13 mouse cellular contexts compared by ENCODE assay signal in genomic region chr2:135305736-135306471, GRCm38 (mm10).
DNase-seq lines count a peak whose midpoint lies in the region; ATAC-seq and TF ChIP-seq lines count a peak whose summit lies in the region.
"Had no signal": no experiment of that assay in that cellular context is flagged by ENCODE, and none has a peak within 500 bp of the region (broad histone marks: within the 10 kb centered on the region; RNA-seq: fewer than 3 reads in every experiment).

No protein-coding gene starts in this region.

- no peak for DNase-seq in hindbrain, embryonic 11.5 days (ENCODE audit: low spot score)
- no peak for DNase-seq in hindbrain, embryonic 10.5 days (ENCODE audit: low spot score)
- peak; percentile 77 for DNase-seq in cerebellum, adult 9-11 months
- DNase-seq in midbrain, postnatal 0 days (ENCODE audit: low spot score) = peak; percentile 85
- no peak for DNase-seq in lung, postnatal 4 days
- DNase-seq in lung, adult 18-20 months = no peak
- no peak for DNase-seq in liver, postnatal 0 days
- DNase-seq: lung, embryonic 14.5 days; thymus, postnatal 14 days had no signal

- 66% methylated on average over 7 of the region's 7 CpGs for WGBS in hindbrain, embryonic 11.5 days
- 72% methylated on average over 7 of the region's 7 CpGs for WGBS in hindbrain, embryonic 10.5 days
- WGBS in hindbrain, embryonic 12.5 days = 66% methylated on average over 7 of the region's 7 CpGs
- WGBS in midbrain, postnatal 0 days = 32% methylated on average over 7 of the region's 7 CpGs
- WGBS in liver, postnatal 0 days (ENCODE audit: insufficient replicate concordance) = 69% methylated on average over 7 of the region's 7 CpGs

- no peak overlapping the region for H3K27ac ChIP-seq in hindbrain, embryonic 11.5 days (ENCODE audit: low read depth, low read length)
- no peak overlapping the region for H3K27ac ChIP-seq in hindbrain, embryonic 10.5 days
- H3K27ac ChIP-seq in hindbrain, embryonic 12.5 days = no peak overlapping the region
- no peak overlapping the region for H3K27ac ChIP-seq in midbrain, postnatal 0 days (ENCODE audit: low read depth, low read length)
- no peak overlapping the region for H3K27ac ChIP-seq in liver, postnatal 0 days (ENCODE audit: low read depth)
- H3K27ac ChIP-seq: kidney, postnatal 0 days had no signal

- H3K9ac ChIP-seq in hindbrain, embryonic 11.5 days (ENCODE audit: low read depth, low read length) = no peak overlapping the region
- H3K9ac ChIP-seq in hindbrain, embryonic 12.5 days = no peak overlapping the region
- H3K9ac ChIP-seq in midbrain, postnatal 0 days (replicated peaks; ENCODE audit: low read length, poor library complexity, severe bottlenecking) = no peak overlapping the region
- H3K9ac ChIP-seq in liver, postnatal 0 days (replicated peaks) = no peak overlapping the region
- H3K9ac ChIP-seq: lung, embryonic 14.5 days had no signal

- no peaks in the 10 kb centered on the region for H3K36me3 ChIP-seq in hindbrain, embryonic 11.5 days (ENCODE audit: control insufficient read depth, insufficient read depth, low read length)
- H3K36me3 ChIP-seq in hindbrain, embryonic 10.5 days = no peaks in the 10 kb centered on the region
- H3K36me3 ChIP-seq in hindbrain, embryonic 12.5 days = no peaks in the 10 kb centered on the region
- H3K36me3 ChIP-seq in midbrain, postnatal 0 days (ENCODE audit: insufficient read depth, low read length) = no peaks in the 10 kb centered on the region
- H3K36me3 ChIP-seq in liver, postnatal 0 days (replicated peaks; ENCODE audit: insufficient read depth, low read length) = no peaks in the 10 kb centered on the region

- H3K4me3 ChIP-seq in hindbrain, embryonic 11.5 days (ENCODE audit: low read depth, low read length) = no peak overlapping the region
- H3K4me3 ChIP-seq in hindbrain, embryonic 10.5 days = no peak overlapping the region
- no peak overlapping the region for H3K4me3 ChIP-seq in hindbrain, embryonic 12.5 days
- H3K4me3 ChIP-seq in midbrain, postnatal 0 days (ENCODE audit: low read depth, low read length) = no peak overlapping the region
- no peak overlapping the region for H3K4me3 ChIP-seq in liver, postnatal 0 days (ENCODE audit: low read depth, low read length)
- H3K4me3 ChIP-seq: megakaryocyte, embryonic 14.5 days had no signal

- no peaks in the 10 kb centered on the region for H3K27me3 ChIP-seq in hindbrain, embryonic 11.5 days (ENCODE audit: control insufficient read depth, insufficient read depth, low read length)
- H3K27me3 ChIP-seq in hindbrain, embryonic 10.5 days (ENCODE audit: insufficient read depth, poor library complexity, severe bottlenecking) = no peaks in the 10 kb centered on the region
- no peaks in the 10 kb centered on the region for H3K27me3 ChIP-seq in hindbrain, embryonic 12.5 days
- no peaks in the 10 kb centered on the region for H3K27me3 ChIP-seq in midbrain, postnatal 0 days (ENCODE audit: insufficient read depth, low read length)
- no peaks in the 10 kb centered on the region for H3K27me3 ChIP-seq in liver, postnatal 0 days (ENCODE audit: insufficient read depth, low read length)
- H3K27me3 ChIP-seq: megakaryocyte, embryonic 14.5 days had no signal

- no peaks in the 10 kb centered on the region for H3K4me1 ChIP-seq in hindbrain, embryonic 11.5 days (replicated peaks; ENCODE audit: control insufficient read depth, insufficient read depth, low read length)
- H3K4me1 ChIP-seq in hindbrain, embryonic 10.5 days (replicated peaks) = no peaks in the 10 kb centered on the region
- H3K4me1 ChIP-seq in hindbrain, embryonic 12.5 days = peaks cover 6% of the 10 kb centered on the region; the same call in 1 of the 2 replicates
- H3K4me1 ChIP-seq in midbrain, postnatal 0 days (ENCODE audit: insufficient read depth, low read length) = no peaks in the 10 kb centered on the region
- H3K4me1 ChIP-seq in liver, postnatal 0 days (ENCODE audit: insufficient read depth) = peaks cover 3% of the 10 kb centered on the region; the same call in 1 of the 2 replicates
- H3K4me1 ChIP-seq: megakaryocyte, embryonic 14.5 days had no signal

- H3K4me2 ChIP-seq in hindbrain, embryonic 11.5 days (replicated peaks; ENCODE audit: low read depth, low read length) = no peak overlapping the region
- H3K4me2 ChIP-seq in hindbrain, embryonic 12.5 days (replicated peaks) = no peak overlapping the region
- H3K4me2 ChIP-seq in midbrain, postnatal 0 days (ENCODE audit: low read depth, low read length, poor library complexity, severe bottlenecking) = no peak overlapping the region
- H3K4me2 ChIP-seq in liver, postnatal 0 days (ENCODE audit: low read depth, low read length) = no peak overlapping the region
- H3K4me2 ChIP-seq: heart, embryonic 11.5 days; lung, embryonic 14.5 days had no signal

- TF ChIP-seq EP300 in liver, postnatal 0 days (IDR thresholded peaks at IDR 0.05; ENCODE audit: low read depth) = no peak

- TF ChIP-seq CTCF in midbrain, postnatal 0 days (IDR thresholded peaks at IDR 0.05) = no peak
- TF ChIP-seq CTCF in liver, postnatal 0 days (IDR thresholded peaks at IDR 0.05; ENCODE audit: low read depth) = no peak

- ATAC-seq in hindbrain, embryonic 11.5 days (ENCODE audit: low FRiP score) = peak; percentile 31; the same call in 1 of the 2 replicates
- ATAC-seq in hindbrain, embryonic 12.5 days (ENCODE audit: low FRiP score) = peak; percentile 50
- no peak; the same call in 1 of the 2 replicates for ATAC-seq in midbrain, postnatal 0 days (ENCODE audit: low FRiP score)
- no peak for ATAC-seq in liver, postnatal 0 days

- no peaks in the 10 kb centered on the region for H3K9me3 ChIP-seq in hindbrain, embryonic 11.5 days (ENCODE audit: control insufficient read depth, low read length)
- no peaks in the 10 kb centered on the region for H3K9me3 ChIP-seq in hindbrain, embryonic 10.5 days
- H3K9me3 ChIP-seq in hindbrain, embryonic 12.5 days (replicated peaks) = no peaks in the 10 kb centered on the region
- no peaks in the 10 kb centered on the region for H3K9me3 ChIP-seq in midbrain, postnatal 0 days (ENCODE audit: low read length)
- H3K9me3 ChIP-seq in liver, postnatal 0 days (ENCODE audit: low read length) = no peaks in the 10 kb centered on the region
- H3K9me3 ChIP-seq: megakaryocyte, embryonic 14.5 days had no signal

Comparison
In these comparisons a context has a peak if more than half of its experiments do, and no peak if none do; other contexts are left out.
1. ATAC-seq: peak in hindbrain, embryonic 11.5 days (single experiment) and hindbrain, embryonic 12.5 days (single experiment); none in midbrain, postnatal 0 days (single experiment) and liver, postnatal 0 days (single experiment).
2. DNase-seq: peak in cerebellum, adult 9-11 months (single experiment) and midbrain, postnatal 0 days (single experiment); none in hindbrain, embryonic 11.5 days (single experiment), hindbrain, embryonic 10.5 days (single experiment), lung, postnatal 4 days (0 of 2), lung, adult 18-20 months (0 of 2) and liver, postnatal 0 days (single experiment).